Mouse (Mus musculus) embryonic facial prominence, embryonic 11.5 days (tissue): ENCODE data around the gene Ldlrad3. TPM values are rescaled to one million over a fixed set of nuclear protein-coding genes. Genes with fewer than 3 reads are reported as not detected.

Experiments
- ATAC-seq: fragments of 200-750 bp; cut with Nextera tagmentation; replicated peaks from 2 replicates; pipeline ENCODE4 v1.8.0; 2017; ENCODE audit warnings: low read depth; ENCODE audit not compliant: insufficient number of reproducible peaks, low FRiP score, low TSS enrichment
- DNase-seq: peaks from one replicate; pipeline ENCODE4 v3.0.0-alpha.2; 2015; ENCODE audit warnings: low spot score
- H3K27ac ChIP-seq: fragments of 300-500 bp; sonication (generic); replicated peaks from 2 replicates; pipeline ENCODE4 v1.5.1; 2014; ENCODE audit warnings: mild to moderate bottlenecking, low read depth, low read length, control low read depth
- H3K27me3 ChIP-seq: fragments of 300-500 bp; sonication (generic); 2 replicates; pipeline ENCODE4 v1.6.1; 2014; ENCODE audit warnings: mild to moderate bottlenecking, low read length, moderate library complexity, mixed read lengths; ENCODE audit not compliant: control insufficient read depth, insufficient read depth
- H3K36me3 ChIP-seq: fragments of 300-500 bp; sonication (generic); replicated peaks from 2 replicates; pipeline ENCODE4 v1.6.1; 2014; ENCODE audit warnings: low read depth, mild to moderate bottlenecking, low read length, moderate library complexity, mixed read lengths; ENCODE audit not compliant: control insufficient read depth, insufficient read depth
- H3K4me1 ChIP-seq: fragments of 300-500 bp; sonication (generic); 2 replicates; pipeline ENCODE4 v1.6.1; 2014; ENCODE audit warnings: low read length, mixed read lengths; ENCODE audit not compliant: control insufficient read depth, insufficient read depth
- H3K4me2 ChIP-seq: fragments of 300-500 bp; sonication (generic); 2 replicates; pipeline ENCODE4 v1.6.1; 2014; ENCODE audit warnings: low read depth, mild to moderate bottlenecking, control low read depth, low read length, moderate library complexity
- H3K4me3 ChIP-seq: fragments of 300-500 bp; sonication (generic); 2 replicates; pipeline ENCODE4 v1.5.1; 2014; ENCODE audit warnings: low read depth, low read length, control low read depth
- H3K9ac ChIP-seq: fragments of 300-500 bp; sonication (generic); replicated peaks from 2 replicates; pipeline ENCODE4 v1.6.1; 2014; ENCODE audit warnings: mild to moderate bottlenecking, control low read depth, low read length
- H3K9me3 ChIP-seq: fragments of 300-500 bp; sonication (generic); replicated peaks from 2 replicates; pipeline ENCODE4 v1.6.1; 2016; ENCODE audit warnings: mild to moderate bottlenecking, low read length, inconsistent platforms, mixed read lengths; ENCODE audit not compliant: control insufficient read depth
- WGBS: fragments of 180-500 bp; shearing (Covaris S2); extraction: QIAGEN DNeasy Blood & Tissue Kit; methylation state at CpG from one replicate; pipeline ENCODE4 v1.1.7; 2014; 5-methylcytosine and 5-hydroxymethylcytosine counted together
- polyA plus RNA-seq: library from polyadenylated mRNA; unstranded; fragments of >200 nt; fragmentation: Nextera tagmentation; extraction: Ambion mirVana; gene quantifications from 2 replicates; pipeline ENCODE4 v1.2.1, GENCODE M21; 2014

Ldlrad3 gene
- polyA plus RNA-seq, 1 experiment from 2014 or later, result 47.6 TPM

- Histone ChIP-seq H3K4me3 (no peak overlapping the region), H3K9me3 (no peaks in the 10 kb centered on the region), H3K4me1 (peaks cover 2% of the 10 kb centered on the region; the same call in 1 of the 2 replicates), H3K9ac (no peak overlapping the region), H3K27me3 (no peaks in the 10 kb centered on the region), H3K27ac (no peak overlapping the region), H3K4me2 (no peak overlapping the region), H3K36me3 (0 out of 2 replicates have a peak, but pooled peaks cover 2% of the 10 kb centered on the region)
- ATAC-seq, result no peak
- 61% methylated on average over 10 of the region's 10 CpGs for WGBS
- DNase-seq, result no peak
These were observed 230.1 kb downstream of the Ldlrad3 start for GRCm38 (mm10) chr2:101956125-101956524.

GRCm38 (mm10) chr2:101952951-101953361 lies 233.2 kb downstream of the Ldlrad3 start:
- H3K4me1 ChIP-seq, result peaks cover 2% of the 10 kb centered on the region; the same call in 1 of the 2 replicates
- no peak overlapping the region for H3K4me3 ChIP-seq
- no peak overlapping the region for H3K9ac ChIP-seq
- no peaks in the 10 kb centered on the region for H3K9me3 ChIP-seq
- H3K27me3 ChIP-seq, result no peaks in the 10 kb centered on the region
- H3K36me3 ChIP-seq, result 0 out of 2 replicates have a peak, but pooled peaks cover 2% of the 10 kb centered on the region
- H3K27ac ChIP-seq, result no peak overlapping the region
- ATAC-seq, result no peak
- H3K4me2 ChIP-seq, result no peak overlapping the region
- 89% methylated on average over 8 of the region's 8 CpGs for WGBS
- no peak for DNase-seq

DNA sequence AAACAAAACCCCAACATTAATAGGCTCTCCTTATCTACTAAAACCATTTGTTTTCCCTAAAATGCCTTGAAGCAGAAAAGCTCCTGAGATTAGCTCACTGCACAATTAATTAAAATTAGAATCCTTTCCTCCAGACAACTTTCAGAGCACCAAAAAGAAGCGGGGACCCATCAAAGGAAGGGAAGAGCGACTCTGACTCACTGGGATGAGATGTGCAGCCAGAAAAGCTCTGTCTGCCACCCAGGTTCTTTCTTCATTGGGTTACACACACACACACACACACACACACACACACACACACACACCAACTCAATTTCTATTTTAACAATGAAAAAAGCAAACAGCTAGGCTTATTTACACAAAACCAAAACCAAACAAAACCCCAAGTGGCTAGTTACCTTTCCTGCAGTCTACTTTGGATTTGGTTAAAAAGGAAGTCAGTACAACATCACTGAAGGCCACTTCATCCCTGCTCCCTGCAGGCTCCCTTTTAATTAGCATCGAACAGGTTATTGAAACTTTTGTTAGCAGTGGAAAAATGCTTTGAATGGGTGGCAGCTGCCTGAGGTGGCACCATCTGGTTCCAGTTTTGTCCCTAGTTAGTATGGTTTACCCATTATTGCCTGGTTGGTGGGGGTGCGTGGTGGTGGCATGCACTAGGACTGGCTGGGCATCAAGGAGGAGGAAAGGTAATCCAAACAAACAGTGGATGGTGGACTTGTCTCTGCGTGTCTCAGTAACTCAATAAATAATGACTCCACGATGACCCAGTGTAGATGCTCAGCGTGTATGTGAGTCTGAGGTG lies 235.3 kb downstream of the Ldlrad3 start:
- H3K27ac ChIP-seq, result no peak overlapping the region
- no peak overlapping the region for H3K9ac ChIP-seq
- no peaks in the 10 kb centered on the region for H3K4me1 ChIP-seq
- no peaks in the 10 kb centered on the region for H3K27me3 ChIP-seq
- 0 out of 2 replicates have a peak, but pooled peaks cover 2% of the 10 kb centered on the region for H3K36me3 ChIP-seq
- H3K9me3 ChIP-seq, result no peaks in the 10 kb centered on the region
- no peak for DNase-seq
- 68% methylated on average over 7 of the region's 7 CpGs for WGBS
- no peak overlapping the region for H3K4me3 ChIP-seq
- no peak overlapping the region for H3K4me2 ChIP-seq
- ATAC-seq, result no peak

DNA sequence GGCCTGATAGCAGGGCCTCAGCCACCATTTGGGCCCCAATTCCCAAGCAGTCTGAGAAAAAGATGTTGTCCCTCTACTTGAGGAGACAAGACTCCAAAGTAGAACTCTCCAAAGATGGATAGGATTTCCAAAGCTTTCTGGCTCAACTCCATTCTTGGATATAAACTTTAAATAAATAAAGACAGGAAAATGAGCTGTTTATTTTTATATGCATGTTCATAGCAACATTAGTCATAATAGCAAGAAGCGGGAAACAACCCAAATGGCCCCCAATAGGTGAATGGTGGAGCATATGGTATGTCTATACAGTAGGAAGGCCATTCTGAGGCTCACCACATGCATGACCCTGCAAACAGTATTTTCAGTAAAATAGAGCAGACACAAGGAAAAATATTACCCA lies 251.2 kb downstream of the Ldlrad3 start:
- no peak for DNase-seq

GRCm38 (mm10) chr2:101933301-101933700 lies 252.9 kb downstream of the Ldlrad3 start:
- 75% methylated on average over 3 of the region's 3 CpGs for WGBS
- no peaks in the 10 kb centered on the region for H3K9me3 ChIP-seq
- DNase-seq, result no peak

More for the DNA sequence above, 251.2 kb downstream of the Ldlrad3 start:
- Histone ChIP-seq H3K9me3 (no peaks in the 10 kb centered on the region), H3K4me2 (no peak overlapping the region), H3K9ac (no peak overlapping the region), H3K36me3 (no peaks in the 10 kb centered on the region), H3K27me3 (no peaks in the 10 kb centered on the region), H3K4me1 (no peaks in the 10 kb centered on the region), H3K27ac (no peak overlapping the region), H3K4me3 (no peak overlapping the region)
- WGBS, result 89% methylated on average over 1 of the region's 1 CpGs
- ATAC-seq, result no peak

DNA sequence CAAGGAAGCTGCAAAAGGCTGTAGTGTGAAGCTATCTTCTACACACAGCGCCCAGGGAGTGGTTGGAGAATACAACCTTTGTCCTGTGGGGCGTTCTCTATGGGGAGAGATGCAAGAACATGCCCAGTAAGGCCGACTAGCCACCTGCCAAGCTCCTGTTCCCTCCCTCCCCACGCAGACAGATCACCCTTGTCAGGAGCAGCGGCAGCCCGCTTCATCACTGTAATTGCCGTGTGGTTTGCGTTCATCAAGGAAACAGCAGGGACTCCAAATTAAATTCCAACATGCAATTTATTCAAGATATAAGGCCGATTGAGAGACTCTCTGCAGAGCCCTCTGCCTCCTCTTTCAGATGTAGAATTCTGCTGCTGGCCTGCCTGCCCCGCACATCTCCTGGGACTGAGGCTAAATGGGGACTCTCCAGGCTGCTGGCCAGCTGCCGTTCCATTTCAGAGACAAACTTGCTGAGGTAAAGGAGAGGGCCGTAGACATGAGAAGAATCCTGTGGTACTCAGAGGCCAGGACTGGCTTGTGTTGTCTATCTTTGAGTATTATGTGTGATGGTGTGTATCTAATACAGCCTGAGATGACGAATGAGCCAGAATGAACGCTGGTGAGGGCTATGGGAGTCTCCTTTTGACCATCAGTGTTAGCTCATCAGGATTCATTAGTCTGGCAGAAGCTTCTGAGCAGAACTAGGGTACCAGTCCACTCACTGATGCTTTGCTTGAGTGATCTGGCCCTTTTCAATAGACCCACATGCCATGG lies 253.8 kb downstream of the Ldlrad3 start:
- H3K27me3 ChIP-seq, result no peaks in the 10 kb centered on the region
- no peak overlapping the region for H3K9ac ChIP-seq
- H3K27ac ChIP-seq, result no peak overlapping the region
- ATAC-seq, result no peak
- H3K4me2 ChIP-seq, result no peak overlapping the region
- DNase-seq, result no peak
- WGBS, result 77% methylated on average over 14 of the region's 14 CpGs
- no peaks in the 10 kb centered on the region for H3K9me3 ChIP-seq
- H3K4me3 ChIP-seq, result no peak overlapping the region
- H3K36me3 ChIP-seq, result no peaks in the 10 kb centered on the region
- H3K4me1 ChIP-seq, result no peaks in the 10 kb centered on the region

More at GRCm38 (mm10) chr2:101933301-101933700, 252.9 kb downstream of the Ldlrad3 start:
- Histone ChIP-seq H3K4me2 (no peak overlapping the region), H3K9ac (no peak overlapping the region), H3K4me1 (no peaks in the 10 kb centered on the region), H3K27me3 (no peaks in the 10 kb centered on the region), H3K27ac (no peak overlapping the region), H3K4me3 (no peak overlapping the region), H3K36me3 (no peaks in the 10 kb centered on the region)
- ATAC-seq, result no peak

- Histone ChIP-seq H3K4me3 (no peak overlapping the region), H3K27ac (no peak overlapping the region), H3K4me2 (no peak overlapping the region), H3K27me3 (no peaks in the 10 kb centered on the region), H3K9me3 (no peaks in the 10 kb centered on the region), H3K9ac (no peak overlapping the region), H3K4me1 (no peaks in the 10 kb centered on the region), H3K36me3 (no peaks in the 10 kb centered on the region)
- ATAC-seq (no peak), DNase-seq (no peak)
- 74% methylated on average over 12 of the region's 12 CpGs for WGBS
These were observed 260.5 kb downstream of the Ldlrad3 start for GRCm38 (mm10) chr2:101925591-101926188.
